Mouse (Mus musculus): Measurements from ENCODE around the gene Cdc20b. TPM values are rescaled to one million over a fixed set of nuclear protein-coding genes. Genes with fewer than 3 reads are reported as not detected.

Cdc20b gene
- polyA plus RNA-seq, 1 experiment from 2014 or later, result 0.47 TPM

- no peaks in the 10 kb centered on the region for H3K9me3 ChIP-seq (ENCODE audit: low read length)
- peaks cover 59% of the 10 kb centered on the region for H3K27me3 ChIP-seq (replicated peaks; ENCODE audit: insufficient read depth, low read length)
- peak overlapping the region; percentile 42; the same call in 1 of the 2 replicates for H3K4me3 ChIP-seq (ENCODE audit: low read depth, low read length)
- TF ChIP-seq CTCF (IDR thresholded peaks at IDR 0.05) (no peak), EP300 (IDR thresholded peaks at IDR 0.05) (no peak)
- peak overlapping the region; percentile 83 for H3K4me2 ChIP-seq (replicated peaks; ENCODE audit: low read depth, low read length)
- peak; percentile 18 for ATAC-seq
- no peaks in the 10 kb centered on the region for H3K36me3 ChIP-seq (ENCODE audit: insufficient read depth, low read length)
- WGBS, result 1% methylated on average over 23 of the region's 23 CpGs
- peaks cover 30% of the 10 kb centered on the region for H3K4me1 ChIP-seq (ENCODE audit: insufficient read depth, low read depth, low read length)
- H3K9ac ChIP-seq (replicated peaks; ENCODE audit: low read depth), result no peak overlapping the region
- peak; percentile 83 for DNase-seq (ENCODE audit: low spot score)
- H3K27ac ChIP-seq (ENCODE audit: low read length), result no peak overlapping the region
Measured at GRCm38 (mm10) chr13:112989541-112989940, 45.4 kb upstream of the Cdc20b start.

DNA sequence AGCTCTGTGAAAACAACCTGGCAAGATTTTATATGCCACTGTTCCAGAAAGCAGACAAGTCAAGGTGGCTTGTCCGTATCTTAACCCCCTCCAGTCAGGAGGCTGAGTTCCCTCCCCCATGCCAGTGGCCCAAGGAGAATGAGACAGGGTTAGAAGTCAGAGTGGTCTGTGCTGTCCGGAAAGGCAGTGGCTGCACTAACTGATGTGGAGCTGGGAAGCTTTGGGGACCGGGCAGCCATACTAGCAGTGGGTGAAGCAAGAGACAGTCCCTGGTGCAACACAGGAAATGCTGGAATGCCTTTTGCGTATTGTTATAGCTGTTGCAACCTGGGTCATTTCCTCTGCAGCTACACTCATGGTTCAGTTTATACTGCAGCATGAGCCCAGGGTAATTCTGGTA is 44.6 kb upstream of the Cdc20b start:
- peaks cover 66% of the 10 kb centered on the region for H3K27me3 ChIP-seq (replicated peaks; ENCODE audit: insufficient read depth, low read length)
- ATAC-seq, result no peak
- no peaks in the 10 kb centered on the region for H3K9me3 ChIP-seq (ENCODE audit: low read length)
- H3K4me1 ChIP-seq (ENCODE audit: insufficient read depth, low read depth, low read length), result peaks cover 30% of the 10 kb centered on the region
- peak; percentile 65 for DNase-seq (ENCODE audit: low spot score)
- no peak overlapping the region for H3K4me2 ChIP-seq (replicated peaks; ENCODE audit: low read depth, low read length)
- TF ChIP-seq EP300 (IDR thresholded peaks at IDR 0.05) (no peak; the same call in 1 of the 2 replicates), CTCF (IDR thresholded peaks at IDR 0.05) (no peak)
- 0 out of 2 replicates have a peak overlapping the region, but pooled peaks have one; percentile 10 for H3K4me3 ChIP-seq (ENCODE audit: low read depth, low read length)
- H3K9ac ChIP-seq (replicated peaks; ENCODE audit: low read depth), result no peak overlapping the region
- WGBS, result 23% methylated on average over 4 of the region's 4 CpGs
- no peak overlapping the region for H3K27ac ChIP-seq (ENCODE audit: low read length)
- no peaks in the 10 kb centered on the region for H3K36me3 ChIP-seq (ENCODE audit: insufficient read depth, low read length)

- H3K36me3 ChIP-seq (ENCODE audit: insufficient read depth, low read length), result no peaks in the 10 kb centered on the region
- TF ChIP-seq EP300 (IDR thresholded peaks at IDR 0.05) (no peak), CTCF (IDR thresholded peaks at IDR 0.05) (peak; percentile 17)
- H3K9ac ChIP-seq (replicated peaks; ENCODE audit: low read depth), result no peak within 1 kb of the TSS
- WGBS, result 2% methylated on average over 46 of the region's 63 CpGs
- no peak within 1 kb of the TSS for H3K27ac ChIP-seq (ENCODE audit: low read length)
- peak within 1 kb of the TSS; percentile 75 for H3K4me2 ChIP-seq (replicated peaks; ENCODE audit: low read depth, low read length)
- peaks cover 20% of the 10 kb centered on the region for H3K4me1 ChIP-seq (ENCODE audit: insufficient read depth, low read depth, low read length)
- H3K9me3 ChIP-seq (ENCODE audit: low read length), result no peaks in the 10 kb centered on the region
- DNase-seq (ENCODE audit: low spot score) (peak; percentile 40), ATAC-seq (peak; percentile 45)
- peak within 1 kb of the TSS; percentile 36 for H3K4me3 ChIP-seq (ENCODE audit: low read depth, low read length)
- peaks cover 72% of the 10 kb centered on the region for H3K27me3 ChIP-seq (replicated peaks; ENCODE audit: insufficient read depth, low read length)
Measured at GRCm38 (mm10) chr13:112993531-112994152, 41.3 kb upstream of the Cdc20b start, which contains the start of gene Mcidas. Mcidas (plus strand) TSS chr13:112993845.

GRCm38 (mm10) chr13:112994191-112994590 is 40.7 kb upstream of the Cdc20b start:
- Histone ChIP-seq H3K9ac (replicated peaks; ENCODE audit: low read depth) (no peak overlapping the region), H3K4me2 (replicated peaks; ENCODE audit: low read depth, low read length) (peak overlapping the region; percentile 75), H3K9me3 (ENCODE audit: low read length) (no peaks in the 10 kb centered on the region), H3K27ac (ENCODE audit: low read length) (no peak overlapping the region), H3K36me3 (ENCODE audit: insufficient read depth, low read length) (no peaks in the 10 kb centered on the region), H3K27me3 (replicated peaks; ENCODE audit: insufficient read depth, low read length) (peaks cover 66% of the 10 kb centered on the region), H3K4me3 (ENCODE audit: low read depth, low read length) (peak overlapping the region; percentile 36), H3K4me1 (ENCODE audit: insufficient read depth, low read depth, low read length) (peaks cover 20% of the 10 kb centered on the region)
- DNase-seq (ENCODE audit: low spot score), result peak; percentile 74
- under 1% methylated on average over 25 of the region's 25 CpGs for WGBS
- no peak for TF ChIP-seq EP300 (IDR thresholded peaks at IDR 0.05)
- peak; percentile 83 for TF ChIP-seq CTCF (IDR thresholded peaks at IDR 0.05)
- ATAC-seq, result peak; percentile 69

DNA sequence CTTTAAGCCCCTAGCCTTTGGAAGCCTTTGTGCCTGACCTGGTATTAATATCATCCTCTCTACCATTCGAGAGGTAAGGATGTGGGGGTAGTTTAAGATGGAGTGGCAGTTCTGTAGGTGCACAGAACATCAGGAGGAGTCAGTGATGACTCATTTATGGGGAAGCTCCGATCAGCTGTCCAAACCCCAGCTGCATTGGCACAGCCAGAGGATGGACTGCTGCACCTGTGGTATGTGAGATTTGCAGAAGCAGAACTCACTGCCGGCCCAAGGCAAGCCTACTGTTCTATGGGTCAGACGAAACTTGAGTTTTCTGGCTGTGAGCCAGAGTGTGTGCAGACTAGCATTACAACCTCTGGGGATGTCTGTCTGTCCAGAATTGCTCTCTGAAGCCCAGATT is 38.5 kb upstream of the Cdc20b start:
- 48% methylated on average over 4 of the region's 4 CpGs for WGBS
- ATAC-seq (no peak), DNase-seq (ENCODE audit: low spot score) (no peak)

GRCm38 (mm10) chr13:112997369-112997768 is 37.5 kb upstream of the Cdc20b start:
- WGBS, result 75% methylated on average over 6 of the region's 6 CpGs
- Histone ChIP-seq H3K27ac (ENCODE audit: low read length) (no peak overlapping the region), H3K4me2 (replicated peaks; ENCODE audit: low read depth, low read length) (no peak overlapping the region), H3K4me1 (ENCODE audit: insufficient read depth, low read depth, low read length) (peaks cover 11% of the 10 kb centered on the region; the same call in 1 of the 2 replicates), H3K9me3 (ENCODE audit: low read length) (no peaks in the 10 kb centered on the region), H3K27me3 (replicated peaks; ENCODE audit: insufficient read depth, low read length) (peaks cover 50% of the 10 kb centered on the region), H3K4me3 (ENCODE audit: low read depth, low read length) (no peak overlapping the region), H3K9ac (replicated peaks; ENCODE audit: low read depth) (no peak overlapping the region), H3K36me3 (ENCODE audit: insufficient read depth, low read length) (no peaks in the 10 kb centered on the region)
- no peak for TF ChIP-seq EP300 (IDR thresholded peaks at IDR 0.05)
- no peak for TF ChIP-seq CTCF (IDR thresholded peaks at IDR 0.05)
- DNase-seq (ENCODE audit: low spot score), result no peak
- no peak for ATAC-seq

More for the DNA sequence above, 38.5 kb upstream of the Cdc20b start:
- H3K36me3 ChIP-seq (ENCODE audit: insufficient read depth, low read length), result no peaks in the 10 kb centered on the region
- TF ChIP-seq CTCF (IDR thresholded peaks at IDR 0.05) (no peak), EP300 (IDR thresholded peaks at IDR 0.05) (no peak)
- H3K4me1 ChIP-seq (ENCODE audit: insufficient read depth, low read depth, low read length), result peaks cover 11% of the 10 kb centered on the region; the same call in 1 of the 2 replicates
- H3K4me2 ChIP-seq (replicated peaks; ENCODE audit: low read depth, low read length), result no peak overlapping the region
- no peak overlapping the region for H3K27ac ChIP-seq (ENCODE audit: low read length)
- H3K4me3 ChIP-seq (ENCODE audit: low read depth, low read length), result no peak overlapping the region
- no peaks in the 10 kb centered on the region for H3K9me3 ChIP-seq (ENCODE audit: low read length)
- H3K9ac ChIP-seq (replicated peaks; ENCODE audit: low read depth), result no peak overlapping the region
- H3K27me3 ChIP-seq (replicated peaks; ENCODE audit: insufficient read depth, low read length), result peaks cover 54% of the 10 kb centered on the region

All from lung, postnatal 0 days (tissue).